Mouse (Mus musculus) kidney, embryonic 16.5 days (tissue): Measurements from ENCODE around the gene Trio. TPM values are rescaled to one million over a fixed set of nuclear protein-coding genes. Genes with fewer than 3 reads are reported as not detected.

Source experiments
- ATAC-seq: fragments of 200-750 bp; cut with Nextera tagmentation; 2 replicates; pipeline ENCODE4 v1.8.0; 2017; ENCODE audit warnings: moderate TSS enrichment; ENCODE audit not compliant: low FRiP score, low TSS enrichment
- H3K27ac ChIP-seq: fragments of 300-500 bp; sonication (generic); 2 replicates; pipeline ENCODE4 v1.5.1; 2014; ENCODE audit warnings: low read length
- H3K27me3 ChIP-seq: fragments of 300-500 bp; sonication (generic); 2 replicates; pipeline ENCODE4 v1.6.1; 2014; ENCODE audit warnings: low read length, control low read depth, mixed read lengths; ENCODE audit not compliant: insufficient read depth
- H3K36me3 ChIP-seq: fragments of 300-500 bp; sonication (generic); 2 replicates; pipeline ENCODE4 v1.6.1; 2014; ENCODE audit warnings: low read length, control low read depth, mixed read lengths; ENCODE audit not compliant: insufficient read depth
- H3K4me1 ChIP-seq: fragments of 300-500 bp; sonication (generic); 2 replicates; pipeline ENCODE4 v1.6.1; 2014; ENCODE audit warnings: low read length, control low read depth, mixed read lengths; ENCODE audit not compliant: insufficient read depth
- H3K4me2 ChIP-seq: fragments of 300-500 bp; sonication (generic); replicated peaks from 2 replicates; pipeline ENCODE4 v1.6.1; 2014; ENCODE audit warnings: low read depth, low read length
- H3K4me3 ChIP-seq: fragments of 300-500 bp; sonication (generic); 2 replicates; pipeline ENCODE4 v1.5.1; 2014; ENCODE audit warnings: mild to moderate bottlenecking, low read length
- H3K9ac ChIP-seq: fragments of 300-500 bp; sonication (generic); replicated peaks from 2 replicates; pipeline ENCODE4 v1.6.1; 2014; ENCODE audit warnings: low read length
- H3K9me3 ChIP-seq: fragments of 300-500 bp; sonication (generic); 2 replicates; pipeline ENCODE4 v1.6.1; 2016; ENCODE audit warnings: low read length, control low read depth
- whole genome bisulfite sequencing: fragments of 180-500 bp; shearing (Covaris S2); extraction: QIAGEN DNeasy Blood & Tissue Kit; methylation state at CpG from one replicate; pipeline ENCODE4 v1.1.7; 2014; 5-methylcytosine and 5-hydroxymethylcytosine counted together
- polyA plus RNA-seq: library from polyadenylated mRNA; unstranded; fragments of >200 nt; fragmentation: Nextera tagmentation; extraction: Ambion mirVana; gene quantifications from 2 replicates; pipeline ENCODE4 v1.2.1, GENCODE M21; 2015

The Trio gene
- polyA plus RNA-seq, 1 experiment from 2014 or later, result 24.3 TPM

DNA sequence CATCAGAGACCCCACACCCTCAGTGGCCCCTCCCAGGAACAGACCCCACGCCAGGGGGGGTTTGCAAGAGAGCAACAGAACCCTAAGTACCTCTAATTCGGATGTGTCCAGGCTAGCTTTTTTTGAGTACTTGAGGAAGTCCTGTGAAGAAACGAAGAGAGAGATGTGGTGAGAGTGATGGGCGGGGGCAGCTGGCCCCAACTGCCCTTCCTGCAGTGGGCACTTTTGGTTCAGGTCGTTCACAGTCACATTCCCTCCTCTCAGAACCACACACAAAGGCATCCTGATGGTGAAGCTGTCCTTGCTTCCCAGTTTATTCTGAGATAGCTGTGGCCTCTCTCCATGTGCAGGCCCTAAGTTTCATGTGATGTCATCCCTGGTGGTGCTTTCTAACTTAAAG lies 271.7 kb downstream of the Trio start:
- Histone ChIP-seq H3K36me3 (peaks cover 60% of the 10 kb centered on the region), H3K9me3 (no peaks in the 10 kb centered on the region), H3K4me2 (no peak overlapping the region), H3K9ac (no peak overlapping the region), H3K27me3 (no peaks in the 10 kb centered on the region), H3K27ac (peak overlapping the region; percentile 42; the same call in 1 of the 2 replicates), H3K4me3 (no peak overlapping the region), H3K4me1 (peaks cover 25% of the 10 kb centered on the region)
- WGBS, result 65% methylated on average over 5 of the region's 5 CpGs
- no peak for ATAC-seq

DNA sequence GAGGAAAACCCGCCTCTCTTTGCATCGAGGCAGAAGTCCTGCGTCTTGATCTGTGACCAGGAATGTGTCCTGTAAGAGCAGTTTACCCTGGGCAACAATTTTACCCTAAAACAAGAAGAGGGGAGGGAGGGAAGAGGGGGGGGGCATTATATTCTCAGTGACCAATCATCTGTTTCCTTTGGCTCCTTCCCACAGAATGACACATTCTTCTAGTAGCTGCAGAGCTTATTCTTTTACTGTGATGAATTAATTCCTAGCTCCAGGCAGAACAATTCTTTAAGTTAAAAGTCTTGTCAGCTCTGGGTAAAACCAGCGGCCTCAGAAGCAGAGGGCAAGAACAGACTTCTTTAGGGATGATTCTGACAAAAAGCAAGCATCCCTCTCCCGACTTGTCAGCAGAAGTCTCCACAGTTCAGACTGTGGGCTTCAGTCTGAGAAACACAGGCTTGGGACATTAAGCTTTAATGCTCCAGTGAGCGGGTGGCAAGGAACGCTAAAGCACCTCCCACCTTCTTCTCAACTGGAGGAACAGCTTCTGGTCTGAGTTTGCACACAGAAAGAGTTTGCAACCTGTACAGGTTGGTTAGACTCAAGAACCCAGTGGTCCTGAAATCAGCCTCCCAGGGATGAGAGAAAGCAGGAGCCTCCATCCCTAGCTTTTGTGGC lies 272.8 kb downstream of the Trio start:
- peak; percentile 47; the same call in 1 of the 2 replicates for ATAC-seq
- Histone ChIP-seq H3K9me3 (no peaks in the 10 kb centered on the region), H3K36me3 (peaks cover 63% of the 10 kb centered on the region), H3K4me2 (no peak overlapping the region), H3K27ac (peak overlapping the region; percentile 63), H3K4me3 (no peak overlapping the region), H3K9ac (peak overlapping the region; percentile 37; the same call in 1 of the 2 replicates), H3K27me3 (no peaks in the 10 kb centered on the region), H3K4me1 (peaks cover 23% of the 10 kb centered on the region)
- WGBS, result 52% methylated on average over 7 of the region's 7 CpGs

DNA sequence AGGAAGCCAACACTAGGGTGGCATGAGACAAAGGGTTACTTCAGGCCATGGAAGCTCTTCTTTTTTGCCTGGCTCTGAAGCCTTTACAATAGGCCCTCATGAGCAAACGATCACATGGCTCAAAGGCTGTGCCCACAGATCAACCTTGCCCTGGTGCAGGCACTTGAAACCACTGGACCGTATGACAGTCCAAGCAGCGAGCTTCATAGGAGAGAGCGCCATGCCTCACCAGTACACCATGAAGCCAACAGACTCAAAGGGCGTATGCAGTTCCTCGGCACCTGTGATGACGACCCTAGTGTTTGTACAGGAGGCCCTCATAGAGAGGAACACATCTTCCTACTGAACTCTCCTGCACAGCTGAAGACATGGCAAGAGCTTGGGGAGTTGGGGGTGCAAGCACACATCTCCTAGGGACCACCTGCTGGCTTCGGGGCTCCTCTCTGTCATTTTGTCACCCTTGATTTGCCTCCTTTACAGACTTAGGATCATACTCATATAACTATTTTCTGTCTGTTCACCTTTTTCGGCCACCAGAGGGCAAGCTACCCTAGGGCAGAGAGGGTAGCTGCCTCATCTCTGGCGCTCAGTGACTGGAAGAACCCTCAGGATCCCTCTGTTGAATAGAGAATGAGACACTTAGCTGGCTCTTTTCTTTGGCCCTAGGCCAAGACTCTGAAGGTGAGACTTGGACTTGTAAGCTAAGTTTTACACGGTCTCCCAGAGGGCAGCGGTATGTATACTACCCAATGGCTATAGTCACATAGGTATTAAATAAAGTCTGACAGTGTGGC lies 273.8 kb downstream of the Trio start:
- no peaks in the 10 kb centered on the region for H3K27me3 ChIP-seq
- no peaks in the 10 kb centered on the region for H3K9me3 ChIP-seq
- H3K9ac ChIP-seq, result no peak overlapping the region
- H3K36me3 ChIP-seq, result peaks cover 66% of the 10 kb centered on the region
- H3K4me3 ChIP-seq, result no peak overlapping the region
- no peak overlapping the region for H3K27ac ChIP-seq
- ATAC-seq, result peak; percentile 64
- WGBS, result 70% methylated on average over 12 of the region's 12 CpGs
- H3K4me2 ChIP-seq, result no peak overlapping the region
- H3K4me1 ChIP-seq, result peaks cover 23% of the 10 kb centered on the region

DNA sequence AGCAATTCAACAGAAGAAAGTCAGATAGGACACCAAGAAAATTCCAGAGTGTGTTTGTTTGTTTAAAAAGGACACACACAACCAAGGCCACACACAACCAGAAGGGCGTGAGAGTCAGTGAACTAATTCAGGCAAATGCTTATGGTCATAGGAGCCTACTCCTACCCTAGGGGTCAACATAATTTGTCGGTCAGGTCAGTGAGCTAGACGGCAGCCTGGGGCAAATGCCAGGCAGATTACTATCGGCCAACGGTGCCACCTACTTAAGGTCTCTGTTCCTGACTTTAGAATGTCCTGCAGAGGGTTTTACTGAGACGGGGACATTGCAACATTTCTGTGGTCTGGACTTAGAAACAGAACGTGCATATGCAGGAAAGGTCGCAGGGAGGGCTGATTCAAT lies 276.9 kb downstream of the Trio start:
- no peak overlapping the region for H3K4me2 ChIP-seq
- no peaks in the 10 kb centered on the region for H3K27me3 ChIP-seq
- H3K27ac ChIP-seq, result no peak overlapping the region
- H3K36me3 ChIP-seq, result peaks cover 66% of the 10 kb centered on the region
- peaks cover 15% of the 10 kb centered on the region for H3K4me1 ChIP-seq
- ATAC-seq, result no peak
- 77% methylated on average over 8 of the region's 8 CpGs for WGBS
- H3K9me3 ChIP-seq, result no peaks in the 10 kb centered on the region
- H3K9ac ChIP-seq, result no peak overlapping the region
- no peak overlapping the region for H3K4me3 ChIP-seq

DNA sequence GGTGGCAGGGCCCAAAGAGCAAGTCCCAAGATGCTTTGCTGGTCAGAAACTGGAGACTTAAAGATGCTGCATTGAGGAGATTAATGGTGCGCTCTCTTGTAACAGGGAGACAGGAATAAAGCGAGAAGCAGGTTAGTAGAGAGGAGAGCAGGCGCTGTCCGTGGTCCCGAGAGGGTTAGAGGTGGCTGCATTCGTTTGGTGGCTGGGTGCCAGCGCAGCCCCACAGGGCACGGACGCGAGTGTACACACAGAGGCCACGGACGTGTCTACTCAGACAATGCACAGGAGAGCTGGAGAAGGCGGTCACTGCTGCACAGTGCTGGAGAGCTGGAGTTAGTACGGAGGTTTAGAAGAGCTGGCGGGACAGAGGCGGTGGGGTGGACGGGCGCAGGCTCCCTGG lies 278.1 kb downstream of the Trio start:
- H3K4me3 ChIP-seq, result no peak overlapping the region
- no peak overlapping the region for H3K4me2 ChIP-seq
- peaks cover 75% of the 10 kb centered on the region for H3K36me3 ChIP-seq
- no peaks in the 10 kb centered on the region for H3K9me3 ChIP-seq
- no peaks in the 10 kb centered on the region for H3K27me3 ChIP-seq
- H3K27ac ChIP-seq, result no peak overlapping the region
- H3K9ac ChIP-seq, result no peak overlapping the region
- ATAC-seq, result no peak
- WGBS, result 86% methylated on average over 18 of the region's 18 CpGs
- peaks cover 5% of the 10 kb centered on the region; the same call in 1 of the 2 replicates for H3K4me1 ChIP-seq

DNA sequence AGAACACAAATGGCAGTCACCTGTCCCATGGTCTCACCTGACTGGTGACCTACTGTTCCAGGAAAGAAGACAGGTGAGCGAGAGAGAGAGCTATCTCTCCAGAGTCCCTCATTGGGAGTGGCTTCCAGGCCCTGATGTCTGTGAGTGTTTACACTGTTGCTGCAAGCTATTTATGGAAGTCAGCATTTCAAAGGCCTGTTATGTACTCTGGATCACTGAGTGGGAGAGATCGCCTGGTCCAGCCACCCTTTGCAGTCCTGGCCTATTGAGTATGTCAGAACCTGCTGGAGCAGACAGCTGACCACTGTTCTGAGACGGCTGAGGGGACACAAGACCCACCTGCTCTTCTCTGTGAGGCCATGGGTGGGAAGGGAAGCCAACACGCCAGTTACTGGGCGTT lies 280.7 kb downstream of the Trio start:
- Histone ChIP-seq H3K4me2 (no peak overlapping the region), H3K36me3 (peaks cover 80% of the 10 kb centered on the region), H3K27me3 (no peaks in the 10 kb centered on the region), H3K9me3 (no peaks in the 10 kb centered on the region), H3K4me3 (no peak overlapping the region), H3K4me1 (no peaks in the 10 kb centered on the region), H3K27ac (no peak overlapping the region), H3K9ac (no peak overlapping the region)
- ATAC-seq, result no peak
- WGBS, result 83% methylated on average over 5 of the region's 5 CpGs

DNA sequence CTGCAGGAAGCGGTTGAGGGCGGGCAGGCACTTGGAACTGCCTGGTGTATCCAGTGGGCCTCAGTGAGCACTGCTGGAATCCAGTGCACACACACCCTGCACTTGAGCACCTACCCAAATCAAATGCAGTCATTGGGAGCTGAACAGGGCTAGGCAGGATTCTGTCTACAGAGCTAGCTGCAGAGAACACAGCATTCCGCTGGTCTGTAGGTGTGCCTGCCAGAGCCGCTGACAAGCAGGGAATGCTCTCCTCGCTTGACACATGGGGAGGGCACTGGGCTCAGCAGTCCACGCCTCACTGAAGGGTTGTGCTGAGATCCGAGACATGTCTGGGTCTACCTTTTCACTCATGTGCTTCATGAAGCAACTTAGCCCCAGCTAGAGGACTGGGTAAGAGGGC lies 285.6 kb downstream of the Trio start:
- ATAC-seq, result no peak

DNA sequence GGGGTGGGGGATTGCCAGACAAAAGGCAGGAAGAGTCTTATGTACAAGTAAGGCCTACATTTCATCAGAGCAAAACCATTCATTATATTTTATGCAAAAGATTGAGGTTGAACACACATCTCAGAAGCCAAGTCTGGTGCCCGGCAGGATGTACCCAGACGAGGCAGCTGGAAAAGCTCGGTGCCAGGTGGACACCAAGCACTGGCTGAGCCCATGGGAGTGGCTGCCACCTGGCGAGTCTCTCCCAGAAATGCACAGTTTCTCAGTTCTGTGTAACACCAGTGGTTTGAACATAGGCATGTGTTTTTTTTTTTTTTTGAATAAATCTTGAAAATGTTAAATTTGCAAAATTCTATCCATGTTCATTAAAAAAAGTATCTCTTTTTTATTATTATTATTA lies 293.8 kb downstream of the Trio start:
- ATAC-seq, result no peak
- Histone ChIP-seq H3K9ac (no peak overlapping the region), H3K36me3 (peaks cover 48% of the 10 kb centered on the region), H3K9me3 (no peaks in the 10 kb centered on the region), H3K4me3 (no peak overlapping the region), H3K27me3 (no peaks in the 10 kb centered on the region), H3K27ac (no peak overlapping the region), H3K4me1 (no peaks in the 10 kb centered on the region), H3K4me2 (no peak overlapping the region)
- 91% methylated on average over 4 of the region's 4 CpGs for WGBS

More for the DNA sequence above, 285.6 kb downstream of the Trio start:
- no peak overlapping the region for H3K27ac ChIP-seq
- no peaks in the 10 kb centered on the region for H3K27me3 ChIP-seq
- H3K4me3 ChIP-seq, result no peak overlapping the region
- H3K9me3 ChIP-seq, result no peaks in the 10 kb centered on the region
- 85% methylated on average over 7 of the region's 7 CpGs for WGBS
- no peak overlapping the region for H3K4me2 ChIP-seq
- no peaks in the 10 kb centered on the region for H3K4me1 ChIP-seq
- H3K36me3 ChIP-seq, result peaks cover 61% of the 10 kb centered on the region
- no peak overlapping the region for H3K9ac ChIP-seq

DNA sequence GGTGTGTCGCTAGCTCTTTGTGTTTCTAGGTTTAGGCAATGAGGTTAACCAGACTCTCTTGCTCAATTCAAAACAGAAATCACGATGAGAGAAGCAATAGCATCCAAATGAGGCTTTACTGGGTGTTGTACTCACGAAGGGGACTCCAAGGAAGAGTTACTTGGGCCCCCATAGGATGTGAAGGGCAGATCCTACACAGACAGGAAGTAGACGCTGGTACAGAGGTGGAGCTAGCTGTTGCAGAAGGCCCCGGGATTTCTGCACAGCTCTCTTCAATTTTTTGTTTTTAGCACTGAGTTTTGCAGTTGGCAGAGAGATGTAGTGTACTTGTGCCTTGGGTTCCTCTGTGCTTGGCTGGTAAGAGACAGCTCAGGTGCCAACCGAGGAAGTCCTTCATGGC lies 299.4 kb downstream of the Trio start:
- WGBS, result 81% methylated on average over 6 of the region's 6 CpGs
- no peak for ATAC-seq

More for the DNA sequence above, 299.4 kb downstream of the Trio start:
- Histone ChIP-seq H3K27me3 (no peaks in the 10 kb centered on the region), H3K36me3 (no peaks in the 10 kb centered on the region), H3K9ac (no peak overlapping the region), H3K9me3 (no peaks in the 10 kb centered on the region), H3K4me1 (peaks cover 7% of the 10 kb centered on the region; the same call in 1 of the 2 replicates), H3K4me3 (no peak overlapping the region), H3K27ac (no peak overlapping the region), H3K4me2 (no peak overlapping the region)
